Mouse (Mus musculus) testis, adult 2 months (tissue): ENCODE results near the gene Spred3.
"Not testable (repeated sequence)": the region's sequence is repeated elsewhere in the genome, so short reads cannot be mapped to it uniquely, and the experiment has no call there.

Experiments used
- CTCF ChIP-seq: fragments of 200-500 bp; IDR thresholded peaks from 2 replicates; pipeline ENCODE4 v1.5.1; 2012; ENCODE audit warnings: low read depth, mild to moderate bottlenecking, inconsistent platforms, low read length, moderate library complexity; ENCODE audit not compliant: control insufficient read depth, insufficient read depth, insufficient replicate concordance
- POLR2A ChIP-seq: fragments of 200-500 bp; IDR thresholded peaks from 2 replicates; pipeline ENCODE4 v1.6.1; 2012; ENCODE audit warnings: low read depth, mild to moderate bottlenecking, inconsistent platforms, low read length, moderate library complexity; ENCODE audit not compliant: control insufficient read depth

DNA sequence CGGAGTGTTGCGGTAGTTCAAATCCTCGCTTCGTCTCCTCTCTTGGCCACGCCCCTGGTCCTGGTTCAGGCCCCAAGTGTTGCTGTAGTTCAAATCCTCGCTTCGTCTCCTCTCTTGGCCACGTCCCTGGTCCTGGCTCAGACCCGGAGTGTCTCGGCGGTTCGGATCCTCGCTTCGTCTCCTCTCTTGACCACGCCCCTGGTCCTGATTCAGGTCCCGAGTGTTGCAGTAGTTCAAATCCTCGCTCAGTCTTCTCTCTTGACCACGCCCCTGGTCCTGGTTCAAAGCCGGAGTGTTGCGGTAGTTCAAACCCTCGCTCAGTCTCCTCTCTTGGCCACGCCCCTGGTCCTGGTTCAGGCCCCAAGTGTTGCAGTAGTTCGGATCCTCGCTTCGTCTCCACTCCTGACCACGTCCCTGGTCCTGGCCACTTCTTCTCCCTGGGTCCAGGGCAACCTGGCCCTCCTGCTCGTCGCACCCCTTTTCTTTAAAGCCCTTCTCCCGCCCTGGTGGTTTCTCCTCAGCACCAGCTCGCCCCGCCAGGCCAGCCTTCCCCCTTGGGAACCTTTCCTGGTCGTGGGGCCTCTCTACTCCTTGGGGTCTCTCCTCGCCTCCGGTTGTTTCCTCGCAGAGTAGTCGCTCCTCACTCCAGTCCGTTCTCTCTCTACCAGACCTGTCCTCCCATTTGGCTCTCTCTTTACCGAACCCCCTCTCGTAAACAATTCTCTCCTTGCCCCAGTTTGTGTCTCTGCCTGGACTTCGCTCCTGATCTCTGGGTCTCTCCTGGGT, 42.8 kb upstream of the Spred3 start:
- not testable (repeated sequence) for TF ChIP-seq CTCF, POLR2A
